Mouse (Mus musculus): ENCODE results near the gene 2700097O09Rik.
"Not testable (repeated sequence)": the region's sequence is repeated elsewhere in the genome, so short reads cannot be mapped to it uniquely, and the experiment has no call there.

2700097O09Rik gene

GRCm38 (mm10) chr12:55079726-55080600 is at the start of gene 2700097O09Rik, which contains the start of gene Srp54a:
TSS of gene 2700097O09Rik (minus strand) at chr12:55080110.
TSS of gene Srp54a (plus strand) at chr12:55080262.
- peak; percentile 97 for DNase-seq (ENCODE audit: low spot score)

GRCm38 (mm10) chr12:55124731-55125130 is 44.8 kb upstream of the 2700097O09Rik start:
- DNase-seq (ENCODE audit: low spot score) = not testable (repeated sequence)

GRCm38 (mm10) chr12:55124242-55124641 is 44.3 kb upstream of the 2700097O09Rik start, which contains the start of gene Fam177a:
TSS of gene Fam177a (plus strand) at chr12:55124469.
- DNase-seq (ENCODE audit: low spot score) = not testable (repeated sequence)

GRCm38 (mm10) chr12:55112616-55113015 is 32.7 kb upstream of the 2700097O09Rik start:
- DNase-seq (ENCODE audit: low spot score) = not testable (repeated sequence)

GRCm38 (mm10) chr12:55092127-55092526 is 12.2 kb upstream of the 2700097O09Rik start:
- not testable (repeated sequence) for DNase-seq (ENCODE audit: low spot score)

GRCm38 (mm10) chr12:55080601-55080942 is 662 bp upstream of the 2700097O09Rik start:
- DNase-seq (ENCODE audit: low spot score) = not testable (repeated sequence)

- not testable (repeated sequence) for DNase-seq (ENCODE audit: low spot score)
Observed at GRCm38 (mm10) chr12:55078706-55079105, 1.2 kb downstream of the 2700097O09Rik start.

GRCm38 (mm10) chr12:55075296-55075695 is 4.6 kb downstream of the 2700097O09Rik start:
- no peak for DNase-seq (ENCODE audit: low spot score)

GRCm38 (mm10) chr12:55073686-55074085 is 6.2 kb downstream of the 2700097O09Rik start:
- DNase-seq (ENCODE audit: low spot score) = no peak

- no peak for DNase-seq (ENCODE audit: low spot score)
Observed at GRCm38 (mm10) chr12:55072495-55072894, 7.4 kb downstream of the 2700097O09Rik start.

GRCm38 (mm10) chr12:55062141-55062540 is 17.8 kb downstream of the 2700097O09Rik start:
- DNase-seq (ENCODE audit: low spot score) = no peak

- DNase-seq (ENCODE audit: low spot score) = no peak
Observed at GRCm38 (mm10) chr12:55061006-55061405, 18.9 kb downstream of the 2700097O09Rik start.

GRCm38 (mm10) chr12:55060212-55060898 is 19.6 kb downstream of the 2700097O09Rik start:
- DNase-seq (ENCODE audit: low spot score) = no peak

- no peak for DNase-seq (ENCODE audit: low spot score)
Observed at GRCm38 (mm10) chr12:55059812-55060211, 20.1 kb downstream of the 2700097O09Rik start.

GRCm38 (mm10) chr12:55058865-55059615 is 20.9 kb downstream of the 2700097O09Rik start:
- no peak for DNase-seq (ENCODE audit: low spot score)

- DNase-seq (ENCODE audit: low spot score) = no peak
Observed at GRCm38 (mm10) chr12:55056703-55057102, 23.2 kb downstream of the 2700097O09Rik start.

- DNase-seq (ENCODE audit: low spot score) = no peak
Observed at GRCm38 (mm10) chr12:55054551-55055241, 25.2 kb downstream of the 2700097O09Rik start.

- no peak for DNase-seq (ENCODE audit: low spot score)
Observed at GRCm38 (mm10) chr12:55053267-55053666, 26.6 kb downstream of the 2700097O09Rik start.

- DNase-seq (ENCODE audit: low spot score) = no peak
Observed at GRCm38 (mm10) chr12:55051210-55052173, 28.4 kb downstream of the 2700097O09Rik start.

- DNase-seq (ENCODE audit: low spot score) = no peak
Observed at GRCm38 (mm10) chr12:55049731-55050353, 30.1 kb downstream of the 2700097O09Rik start.

Measured in embryo, embryonic 10.5 days (tissue).